Mouse (Mus musculus): ENCODE data around the gene Gm10972. TPM values are rescaled to one million over a fixed set of nuclear protein-coding genes. Genes with fewer than 3 reads are reported as not detected.

The Gm10972 gene
- polyA plus RNA-seq (2012; rRNA removed; ENCODE audit: low replicate concordance), result not detected in 2 replicates

DNA sequence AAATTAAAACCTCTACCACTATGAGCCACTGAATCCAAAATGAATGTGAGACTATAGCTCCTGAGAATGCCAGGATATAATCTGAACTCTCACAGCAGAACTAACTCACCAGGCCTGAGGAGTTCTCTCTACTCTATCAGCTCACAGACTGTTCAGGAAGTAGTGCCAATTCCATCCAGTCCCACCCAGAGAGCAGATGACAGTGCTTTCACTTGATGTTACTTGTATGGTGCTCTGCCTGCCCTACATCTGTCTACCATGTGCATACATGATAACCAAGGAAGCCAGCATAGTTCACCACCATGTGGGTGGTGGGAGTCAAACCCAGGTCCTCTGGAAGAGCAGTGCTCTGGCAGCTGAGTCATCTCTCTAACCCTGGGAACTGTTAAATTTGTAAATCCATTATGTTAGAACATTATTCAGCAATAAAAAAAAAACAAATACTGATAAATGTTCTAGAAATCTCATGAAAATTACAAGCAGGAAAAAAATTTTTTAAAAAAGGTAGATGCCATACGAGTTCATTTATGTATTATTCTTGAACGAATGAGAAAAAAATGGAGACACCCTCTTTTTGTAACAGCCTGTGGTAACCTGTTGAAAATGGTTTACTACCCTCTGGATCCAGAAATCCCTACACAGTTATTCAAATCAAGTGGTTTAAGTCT lies at the start of gene Gm10972:
TSS of gene Gm10972 (plus strand) at position 618 of the 668 bp plus-strand sequence.

DNA sequence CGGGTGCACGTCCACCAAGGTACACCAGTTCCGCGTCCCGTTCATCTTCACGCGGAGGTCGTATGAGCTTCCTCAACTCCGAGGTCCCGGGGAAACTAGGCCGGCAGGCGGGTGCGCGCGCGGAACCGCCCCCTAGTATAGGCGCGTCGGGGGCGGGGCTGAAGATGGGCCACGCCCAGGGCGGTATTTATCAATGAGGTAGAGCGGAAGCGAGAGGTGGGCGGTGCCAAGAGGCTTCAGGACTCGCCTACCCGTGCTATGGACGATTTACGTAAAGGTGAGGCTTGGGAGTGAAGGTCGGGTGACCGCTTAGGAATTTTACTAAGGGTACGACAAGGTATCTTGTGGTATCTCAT lies 15.8 kb downstream of the Gm10972 start, which contains the start of gene Tuft1:
TSS of gene Tuft1 (minus strand) at position 133 of the 356 bp plus-strand sequence.

Other genes with a start within 250 kb of the Gm10972 start
- 0.21 and 0.33 TPM in 2 replicates for gene Lingo4, start 244.6 kb upstream of the Gm10972 start, polyA plus RNA-seq (2012; rRNA removed; ENCODE audit: low replicate concordance)
- gene Tdrkh, start 229.8 kb upstream of the Gm10972 start, polyA plus RNA-seq (2012; rRNA removed; ENCODE audit: low replicate concordance), result not detected in 2 replicates
- gene Mrpl9, start 199.8 kb upstream of the Gm10972 start, polyA plus RNA-seq (2012; rRNA removed; ENCODE audit: low replicate concordance), result 13.6 and 17.9 TPM in 2 replicates
- not detected in 2 replicates for gene Oaz3, start 199.2 kb upstream of the Gm10972 start, polyA plus RNA-seq (2012; rRNA removed; ENCODE audit: low replicate concordance)
- 13.9 and 23.0 TPM in 2 replicates for gene Celf3, start 164.8 kb upstream of the Gm10972 start, polyA plus RNA-seq (2012; rRNA removed; ENCODE audit: low replicate concordance)
- not detected in 2 replicates for gene Riiad1, start 162.8 kb upstream of the Gm10972 start, polyA plus RNA-seq (2012; rRNA removed; ENCODE audit: low replicate concordance)
- 2.6 and 2.8 TPM in 2 replicates for gene Snx27, start 60.4 kb upstream of the Gm10972 start, polyA plus RNA-seq (2012; rRNA removed; ENCODE audit: low replicate concordance)
- gene Tuft1, start 15.8 kb downstream of the Gm10972 start, polyA plus RNA-seq (2012; rRNA removed; ENCODE audit: low replicate concordance), result 11.1 and 25.5 TPM in 2 replicates
- 3.6 and 4.1 TPM in 2 replicates for gene Selenbp2, start 50.4 kb downstream of the Gm10972 start, polyA plus RNA-seq (2012; rRNA removed; ENCODE audit: low replicate concordance)
- gene Cgn, start 143.4 kb downstream of the Gm10972 start, polyA plus RNA-seq (2012; rRNA removed; ENCODE audit: low replicate concordance), result 13.2 and 17.8 TPM in 2 replicates
- 9.7 and 17.1 TPM in 2 replicates for gene Pogz, start 194.5 kb downstream of the Gm10972 start, polyA plus RNA-seq (2012; rRNA removed; ENCODE audit: low replicate concordance)
- gene Psmb4, start 243.8 kb downstream of the Gm10972 start, polyA plus RNA-seq (2012; rRNA removed; ENCODE audit: low replicate concordance), result 151 and 251 TPM in 2 replicates